Mouse (Mus musculus): ENCODE results near the gene Gnptab. TPM values are rescaled to one million over a fixed set of nuclear protein-coding genes. Genes with fewer than 3 reads are reported as not detected.

The Gnptab gene
- polyA plus RNA-seq, 1 experiment from 2014 or later: 8.3 TPM

DNA sequence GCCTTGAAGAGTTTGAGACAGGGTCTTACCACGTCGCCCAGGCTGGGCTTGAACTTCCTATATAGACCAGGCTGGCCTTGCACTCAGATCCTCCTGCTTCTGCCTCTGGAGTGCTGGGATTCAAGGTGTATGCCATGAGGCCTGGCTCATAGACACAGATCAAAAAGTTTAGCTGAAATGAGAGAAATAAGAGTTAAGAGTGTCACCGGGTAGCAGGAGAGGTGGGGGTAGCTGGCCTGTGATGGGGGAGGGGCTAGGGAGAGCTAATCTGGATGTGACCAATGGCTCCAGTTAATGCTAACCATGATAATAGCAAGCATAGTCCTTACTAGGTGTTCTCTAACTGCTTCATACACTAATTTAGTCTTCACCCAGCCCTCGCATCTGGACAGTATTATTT is 2.4 kb downstream of the Gnptab start:
- 0 out of 2 replicates have a peak, but pooled peaks cover under 1% of the 10 kb centered on the region for H3K27me3 ChIP-seq (ENCODE audit: poor library complexity, severe bottlenecking)
- peaks cover 30% of the 10 kb centered on the region for H3K4me1 ChIP-seq
- no peaks in the 10 kb centered on the region for H3K9me3 ChIP-seq
- WGBS: 73% methylated on average over 4 of the region's 4 CpGs
- no peak overlapping the region for H3K4me3 ChIP-seq
- H3K27ac ChIP-seq: no peak overlapping the region
- no peak for DNase-seq (ENCODE audit: extremely low spot score, low spot score)
- no peaks in the 10 kb centered on the region for H3K36me3 ChIP-seq (replicated peaks)

DNA sequence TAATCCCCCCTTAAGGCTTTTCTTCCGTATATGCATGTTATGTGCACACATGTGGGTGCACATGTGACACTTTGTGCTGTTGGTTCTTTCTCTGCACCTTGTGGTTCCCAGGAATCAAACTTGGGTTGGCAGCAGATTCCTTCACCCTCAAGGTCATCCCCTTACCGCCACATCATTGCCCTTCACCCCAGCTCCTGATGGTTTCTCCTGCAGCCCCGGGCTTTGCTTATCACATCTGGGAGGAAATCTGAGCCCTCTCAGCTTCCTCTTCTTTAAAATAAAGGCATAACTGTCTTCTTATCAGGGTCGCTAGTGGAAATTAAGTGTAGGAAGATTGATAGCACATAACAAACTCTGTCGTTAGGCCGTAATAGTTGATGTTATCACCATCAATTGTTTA is 3.1 kb downstream of the Gnptab start:
- Histone ChIP-seq H3K27me3 (ENCODE audit: poor library complexity, severe bottlenecking) (no peaks in the 10 kb centered on the region), H3K36me3 (replicated peaks) (no peaks in the 10 kb centered on the region), H3K4me3 (no peak overlapping the region), H3K9me3 (no peaks in the 10 kb centered on the region), H3K27ac (no peak overlapping the region), H3K4me1 (peaks cover 27% of the 10 kb centered on the region)
- 83% methylated on average over 6 of the region's 6 CpGs for WGBS
- DNase-seq (ENCODE audit: extremely low spot score, low spot score): no peak

GRCm38 (mm10) chr10:88383479-88383878 is 4.5 kb downstream of the Gnptab start:
- H3K27ac ChIP-seq: no peak overlapping the region
- H3K9me3 ChIP-seq: no peaks in the 10 kb centered on the region
- H3K36me3 ChIP-seq (replicated peaks): no peaks in the 10 kb centered on the region
- H3K4me3 ChIP-seq: no peak overlapping the region
- DNase-seq (ENCODE audit: extremely low spot score, low spot score): no peak
- H3K27me3 ChIP-seq (ENCODE audit: poor library complexity, severe bottlenecking): no peaks in the 10 kb centered on the region
- 71% methylated on average over 4 of the region's 4 CpGs for WGBS
- H3K4me1 ChIP-seq: peaks cover 27% of the 10 kb centered on the region

- no peak overlapping the region for H3K4me3 ChIP-seq
- H3K27me3 ChIP-seq (ENCODE audit: poor library complexity, severe bottlenecking): no peaks in the 10 kb centered on the region
- H3K9me3 ChIP-seq: no peaks in the 10 kb centered on the region
- 72% methylated on average over 5 of the region's 5 CpGs for WGBS
- no peaks in the 10 kb centered on the region for H3K36me3 ChIP-seq (replicated peaks)
- H3K27ac ChIP-seq: no peak overlapping the region
- DNase-seq (ENCODE audit: extremely low spot score, low spot score): no peak
- H3K4me1 ChIP-seq: peaks cover 27% of the 10 kb centered on the region
These were observed 5.1 kb downstream of the Gnptab start for GRCm38 (mm10) chr10:88384081-88384480.

DNA sequence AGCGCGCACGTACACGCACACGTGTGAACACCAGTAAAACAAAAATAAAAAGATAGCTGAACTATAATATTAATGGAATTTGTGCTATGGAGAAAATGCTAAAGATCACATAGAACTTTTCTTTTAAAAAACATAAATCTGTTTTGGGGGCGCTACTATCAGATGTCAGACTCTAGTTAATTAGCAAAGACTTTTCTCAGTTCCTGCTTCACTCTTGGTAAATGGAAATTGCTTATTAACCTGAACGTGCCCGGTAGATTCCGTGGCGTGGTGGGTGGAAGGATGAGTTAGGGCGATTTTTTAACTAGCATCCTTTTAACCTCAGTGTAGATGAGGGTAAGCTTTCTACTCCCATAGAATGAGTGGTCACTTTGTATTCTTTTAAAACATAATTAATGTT is 6.4 kb downstream of the Gnptab start:
- WGBS: 94% methylated on average over 11 of the region's 11 CpGs
- Histone ChIP-seq H3K4me3 (no peak overlapping the region), H3K36me3 (replicated peaks) (no peaks in the 10 kb centered on the region), H3K9me3 (no peaks in the 10 kb centered on the region), H3K27ac (no peak overlapping the region), H3K27me3 (ENCODE audit: poor library complexity, severe bottlenecking) (no peaks in the 10 kb centered on the region), H3K4me1 (peaks cover 32% of the 10 kb centered on the region)
- no peak for DNase-seq (ENCODE audit: extremely low spot score, low spot score)

DNA sequence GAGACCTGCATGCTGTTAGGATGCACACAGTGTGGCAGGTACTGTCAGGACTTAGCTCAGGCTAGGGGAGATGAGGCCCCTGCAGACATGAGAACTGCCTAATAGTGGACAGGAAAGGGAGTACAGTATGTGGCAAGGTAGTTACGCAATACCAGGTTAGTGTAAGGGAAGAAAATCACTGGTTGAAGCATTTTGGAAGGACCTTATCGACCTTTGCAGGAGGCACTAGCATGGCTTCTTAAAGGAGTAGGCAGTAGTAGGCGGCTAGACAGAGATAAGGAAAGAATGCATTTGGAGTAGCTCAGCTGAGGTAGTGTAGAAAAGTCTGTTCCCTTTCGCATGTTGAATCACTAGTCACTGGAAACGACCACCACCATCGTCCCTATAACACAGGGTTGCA is 6.8 kb downstream of the Gnptab start:
- no peaks in the 10 kb centered on the region for H3K36me3 ChIP-seq (replicated peaks)
- DNase-seq (ENCODE audit: extremely low spot score, low spot score): no peak
- H3K27ac ChIP-seq: no peak overlapping the region
- no peaks in the 10 kb centered on the region for H3K9me3 ChIP-seq
- no peak overlapping the region for H3K4me3 ChIP-seq
- H3K4me1 ChIP-seq: peaks cover 30% of the 10 kb centered on the region
- WGBS: 86% methylated on average over 6 of the region's 6 CpGs
- no peaks in the 10 kb centered on the region for H3K27me3 ChIP-seq (ENCODE audit: poor library complexity, severe bottlenecking)

DNA sequence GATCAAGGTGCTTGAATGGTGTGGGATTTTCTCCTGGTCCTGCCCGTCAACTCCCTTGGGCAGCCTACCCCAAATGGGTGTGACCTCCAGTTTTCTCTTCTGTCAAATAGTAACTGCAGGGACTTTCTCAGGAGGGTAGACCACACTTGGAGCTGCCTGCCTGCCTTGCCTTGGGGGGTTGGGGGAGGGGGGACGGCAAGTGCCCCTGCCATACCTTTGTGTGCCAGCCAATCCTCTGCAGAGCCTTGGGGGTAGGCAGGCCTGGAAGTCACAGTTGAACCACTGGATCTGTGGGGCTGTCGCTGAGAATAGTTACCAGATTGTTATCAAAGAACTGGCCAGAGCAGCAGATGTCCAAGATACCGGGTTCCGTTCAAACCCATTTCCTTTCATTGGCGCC is 7.3 kb downstream of the Gnptab start:
- Histone ChIP-seq H3K27me3 (ENCODE audit: poor library complexity, severe bottlenecking) (no peaks in the 10 kb centered on the region), H3K4me3 (no peak overlapping the region), H3K36me3 (replicated peaks) (no peaks in the 10 kb centered on the region), H3K4me1 (peaks cover 25% of the 10 kb centered on the region), H3K9me3 (no peaks in the 10 kb centered on the region), H3K27ac (no peak overlapping the region)
- DNase-seq (ENCODE audit: extremely low spot score, low spot score): no peak
- 81% methylated on average over 6 of the region's 6 CpGs for WGBS

- Histone ChIP-seq H3K9me3 (no peaks in the 10 kb centered on the region), H3K27me3 (ENCODE audit: poor library complexity, severe bottlenecking) (no peaks in the 10 kb centered on the region), H3K36me3 (replicated peaks) (no peaks in the 10 kb centered on the region; the same call in 1 of the 2 replicates), H3K4me1 (peaks cover 17% of the 10 kb centered on the region), H3K27ac (no peak overlapping the region), H3K4me3 (no peak overlapping the region)
- DNase-seq (ENCODE audit: extremely low spot score, low spot score): no peak
- WGBS: 74% methylated on average over 4 of the region's 4 CpGs
These were observed 10.6 kb downstream of the Gnptab start for GRCm38 (mm10) chr10:88389576-88389975.

GRCm38 (mm10) chr10:88390096-88390790 is 11.3 kb downstream of the Gnptab start:
- Histone ChIP-seq H3K9me3 (no peaks in the 10 kb centered on the region), H3K4me1 (peaks cover 17% of the 10 kb centered on the region), H3K27ac (no peak overlapping the region), H3K27me3 (ENCODE audit: poor library complexity, severe bottlenecking) (no peaks in the 10 kb centered on the region), H3K36me3 (replicated peaks) (no peaks in the 10 kb centered on the region; the same call in 1 of the 2 replicates), H3K4me3 (no peak overlapping the region)
- WGBS: 73% methylated on average over 10 of the region's 10 CpGs
- DNase-seq (ENCODE audit: extremely low spot score, low spot score): no peak

DNA sequence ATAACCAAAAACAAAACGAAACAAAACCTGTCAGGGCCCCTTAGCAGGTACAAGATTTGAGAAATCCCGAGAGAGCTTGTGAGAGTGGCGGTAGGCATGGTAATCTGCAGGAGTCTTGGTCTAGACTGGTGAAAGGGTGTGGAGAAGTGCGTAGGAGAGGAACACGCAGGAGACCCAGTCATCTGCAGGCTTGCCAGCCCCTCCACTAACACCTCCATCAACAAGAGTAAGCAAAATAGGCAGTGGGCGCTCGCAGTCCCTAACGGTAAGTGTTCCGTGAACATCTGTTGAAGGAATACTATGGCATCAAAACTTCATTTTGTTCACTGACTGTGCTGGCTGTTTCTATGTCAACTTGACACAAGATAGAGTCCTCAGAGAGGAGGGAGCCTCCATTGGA is 12.6 kb downstream of the Gnptab start:
- no peak for DNase-seq (ENCODE audit: extremely low spot score, low spot score)
- WGBS: 93% methylated on average over 9 of the region's 9 CpGs
- Histone ChIP-seq H3K4me3 (no peak overlapping the region), H3K27me3 (ENCODE audit: poor library complexity, severe bottlenecking) (no peaks in the 10 kb centered on the region), H3K4me1 (peaks cover 14% of the 10 kb centered on the region), H3K27ac (no peak overlapping the region), H3K9me3 (no peaks in the 10 kb centered on the region), H3K36me3 (replicated peaks) (no peaks in the 10 kb centered on the region; the same call in 1 of the 2 replicates)

DNA sequence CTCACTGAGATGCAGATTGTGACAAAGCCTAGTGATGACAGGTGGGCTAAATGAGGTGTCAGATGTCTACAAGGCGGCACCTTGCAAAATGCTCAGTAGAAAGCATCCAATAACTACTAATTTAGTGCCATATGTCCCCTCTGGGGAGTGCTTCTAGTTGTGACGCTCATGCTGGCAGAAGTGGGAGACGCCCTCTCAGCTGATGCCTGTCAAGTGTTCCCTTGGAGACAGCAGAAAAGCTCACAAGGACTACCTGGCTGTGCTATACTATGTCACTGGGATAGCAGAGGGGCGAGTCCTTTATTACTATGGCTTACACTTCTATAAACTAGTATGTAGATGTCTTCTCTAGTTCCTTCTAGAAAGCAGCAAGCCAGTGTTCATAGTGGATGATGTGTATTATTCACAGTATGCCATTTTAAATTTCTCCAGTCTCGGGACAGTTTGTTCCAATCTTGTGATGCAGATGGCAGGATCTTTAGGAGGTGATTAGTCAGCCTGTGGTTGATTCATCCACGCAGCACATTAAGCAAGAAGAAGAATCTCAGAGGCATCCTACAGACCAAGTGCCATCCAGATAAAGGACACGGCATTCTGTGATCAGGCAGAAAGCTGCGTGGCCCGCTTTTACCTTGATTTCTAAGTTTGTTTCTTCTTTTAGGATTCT is 13.4 kb downstream of the Gnptab start:
- Histone ChIP-seq H3K27ac (no peak overlapping the region), H3K4me3 (no peak overlapping the region), H3K4me1 (peaks cover 14% of the 10 kb centered on the region), H3K36me3 (replicated peaks) (no peaks in the 10 kb centered on the region; the same call in 1 of the 2 replicates), H3K9me3 (no peaks in the 10 kb centered on the region), H3K27me3 (ENCODE audit: poor library complexity, severe bottlenecking) (no peaks in the 10 kb centered on the region)
- WGBS: 88% methylated on average over 9 of the region's 9 CpGs
- DNase-seq (ENCODE audit: extremely low spot score, low spot score): no peak

- 83% methylated on average over 6 of the region's 6 CpGs for WGBS
- H3K9me3 ChIP-seq: no peaks in the 10 kb centered on the region
These were observed 19.8 kb downstream of the Gnptab start for GRCm38 (mm10) chr10:88398668-88399243.

GRCm38 (mm10) chr10:88399271-88399670 is 20.3 kb downstream of the Gnptab start:
- Histone ChIP-seq H3K4me1 (no peaks in the 10 kb centered on the region), H3K4me3 (no peak overlapping the region), H3K9me3 (no peaks in the 10 kb centered on the region), H3K27me3 (ENCODE audit: poor library complexity, severe bottlenecking) (no peaks in the 10 kb centered on the region), H3K27ac (no peak overlapping the region), H3K36me3 (replicated peaks) (peaks cover 11% of the 10 kb centered on the region)
- no peak for DNase-seq (ENCODE audit: extremely low spot score, low spot score)
- WGBS: 93% methylated on average over 5 of the region's 5 CpGs

More at GRCm38 (mm10) chr10:88398668-88399243, 19.8 kb downstream of the Gnptab start:
- H3K27me3 ChIP-seq (ENCODE audit: poor library complexity, severe bottlenecking): no peaks in the 10 kb centered on the region
- no peak overlapping the region for H3K27ac ChIP-seq
- no peaks in the 10 kb centered on the region for H3K4me1 ChIP-seq
- DNase-seq (ENCODE audit: extremely low spot score, low spot score): no peak
- H3K4me3 ChIP-seq: no peak overlapping the region
- peaks cover 11% of the 10 kb centered on the region for H3K36me3 ChIP-seq (replicated peaks)
